Mouse (Mus musculus): ENCODE results near the gene B3gat3.

GRCm38 (mm10) chr19:8954171-8954570 lies 34.0 kb downstream of the B3gat3 start:
- TF ChIP-seq CTCF (IDR thresholded peaks at IDR 0.05; ENCODE audit: control insufficient read depth, insufficient read depth, insufficient read length): no peak
- no peak for TF ChIP-seq MAX (IDR thresholded peaks at IDR 0.05)
